Mouse (Mus musculus) gastrocnemius, postnatal 36 days (tissue): ENCODE results near the gene Dcun1d1. TPM values are rescaled to one million over a fixed set of nuclear protein-coding genes. Genes with fewer than 3 reads are reported as not detected.

ENCODE experiments used
- total RNA-seq, 2 experiments: library from RNA; stranded (reverse); gene quantifications; 2 replicates each; pipeline ENCODE4 v1.2.3; 2021

The Dcun1d1 gene
- total RNA-seq, 2 experiments from 2014 or later = 76.0 to 76.4 TPM

Other genes with a start within 250 kb of the Dcun1d1 start
- 10 to 100 TPM; 16.4 to 17.1 TPM for gene Atp11b, start 183.3 kb downstream of the Dcun1d1 start, total RNA-seq
- 10 to 100 TPM; 28.3 to 35.9 TPM for gene Mccc1, start 63.2 kb upstream of the Dcun1d1 start, total RNA-seq
- not detected for gene Ccdc144b, start 116.1 kb upstream of the Dcun1d1 start, total RNA-seq
- 10 to 100 TPM; 27.8 to 30.0 TPM for gene Acad9, start 128.5 kb upstream of the Dcun1d1 start, total RNA-seq
- gene D3Ertd254e, start 213.6 kb upstream of the Dcun1d1 start, total RNA-seq = 1 to 10 TPM; 1.6 to 2.1 TPM